Mouse (Mus musculus): ENCODE measurements at regions not wholly inside any gene's neighbourhood (a gene's known extent, or its start where the extent isn't known, plus 50 kb on each side); places are given as distances from the start of the nearest gene placed in this dataset.

GRCm38 (mm10) chr9:67629624-67630023 is 70.1 kb upstream of the Tln2 start:
- H3K4me1 ChIP-seq (ENCODE audit: control insufficient read depth, insufficient read depth, low read length) = no peaks in the 10 kb centered on the region
- H3K27ac ChIP-seq (ENCODE audit: control insufficient read depth, insufficient read depth, low read depth, low read length, poor library complexity) = no peak overlapping the region
- no peak overlapping the region for H3K4me3 ChIP-seq (replicated peaks; ENCODE audit: control insufficient read depth, low read depth, low read length)
- TF ChIP-seq POLR2A (IDR thresholded peaks at IDR 0.05; ENCODE audit: borderline replicate concordance, control insufficient read depth, low read depth, low read length) (no peak), CTCF (IDR thresholded peaks at IDR 0.05; ENCODE audit: control insufficient read depth, insufficient read depth, low read length) (no peak)
- WGBS = 27% methylated on average over 6 of the region's 6 CpGs

GRCm38 (mm10) chr9:67630173-67630572 is 70.7 kb upstream of the Tln2 start:
- WGBS = 53% methylated on average over 3 of the region's 3 CpGs
- Histone ChIP-seq H3K4me1 (ENCODE audit: control insufficient read depth, insufficient read depth, low read length) (no peaks in the 10 kb centered on the region), H3K27ac (ENCODE audit: control insufficient read depth, insufficient read depth, low read depth, low read length, poor library complexity) (no peak overlapping the region), H3K4me3 (replicated peaks; ENCODE audit: control insufficient read depth, low read depth, low read length) (no peak overlapping the region)
- no peak for TF ChIP-seq POLR2A (IDR thresholded peaks at IDR 0.05; ENCODE audit: borderline replicate concordance, control insufficient read depth, low read depth, low read length)
- no peak for TF ChIP-seq CTCF (IDR thresholded peaks at IDR 0.05; ENCODE audit: control insufficient read depth, insufficient read depth, low read length)

GRCm38 (mm10) chr9:67631741-67632243 is 72.3 kb upstream of the Tln2 start:
- no peak for TF ChIP-seq CTCF (IDR thresholded peaks at IDR 0.05; ENCODE audit: control insufficient read depth, insufficient read depth, low read length)
- TF ChIP-seq POLR2A (IDR thresholded peaks at IDR 0.05; ENCODE audit: borderline replicate concordance, control insufficient read depth, low read depth, low read length) = no peak
- no peak overlapping the region for H3K27ac ChIP-seq (ENCODE audit: control insufficient read depth, insufficient read depth, low read depth, low read length, poor library complexity)
- no peaks in the 10 kb centered on the region for H3K4me1 ChIP-seq (ENCODE audit: control insufficient read depth, insufficient read depth, low read length)
- H3K4me3 ChIP-seq (replicated peaks; ENCODE audit: control insufficient read depth, low read depth, low read length) = no peak overlapping the region
- WGBS = 12% methylated on average over 6 of the region's 6 CpGs

GRCm38 (mm10) chr9:67632521-67633025 is 73.1 kb upstream of the Tln2 start:
- Histone ChIP-seq H3K4me1 (ENCODE audit: control insufficient read depth, insufficient read depth, low read length) (no peaks in the 10 kb centered on the region), H3K27ac (ENCODE audit: control insufficient read depth, insufficient read depth, low read depth, low read length, poor library complexity) (no peak overlapping the region; the same call in 1 of the 2 replicates), H3K4me3 (replicated peaks; ENCODE audit: control insufficient read depth, low read depth, low read length) (no peak overlapping the region)
- TF ChIP-seq POLR2A (IDR thresholded peaks at IDR 0.05; ENCODE audit: borderline replicate concordance, control insufficient read depth, low read depth, low read length) = no peak
- TF ChIP-seq CTCF (IDR thresholded peaks at IDR 0.05; ENCODE audit: control insufficient read depth, insufficient read depth, low read length) = no peak
- WGBS = 2% methylated on average over 40 of the region's 40 CpGs

- TF ChIP-seq POLR2A (IDR thresholded peaks at IDR 0.05; ENCODE audit: borderline replicate concordance, control insufficient read depth, low read depth, low read length) (no peak), CTCF (IDR thresholded peaks at IDR 0.05; ENCODE audit: control insufficient read depth, insufficient read depth, low read length) (no peak)
- Histone ChIP-seq H3K27ac (ENCODE audit: control insufficient read depth, insufficient read depth, low read depth, low read length, poor library complexity) (no peak overlapping the region), H3K4me1 (ENCODE audit: control insufficient read depth, insufficient read depth, low read length) (no peaks in the 10 kb centered on the region), H3K4me3 (replicated peaks; ENCODE audit: control insufficient read depth, low read depth, low read length) (no peak overlapping the region)
- 1% methylated on average over 50 of the region's 50 CpGs for WGBS
These were observed 73.7 kb upstream of the Tln2 start for GRCm38 (mm10) chr9:67633026-67633741.

GRCm38 (mm10) chr9:67633761-67634441 is 74.4 kb upstream of the Tln2 start:
- no peak overlapping the region; the same call in 1 of the 2 replicates for H3K27ac ChIP-seq (ENCODE audit: control insufficient read depth, insufficient read depth, low read depth, low read length, poor library complexity)
- peak overlapping the region; percentile 42 for H3K4me3 ChIP-seq (replicated peaks; ENCODE audit: control insufficient read depth, low read depth, low read length)
- H3K4me1 ChIP-seq (ENCODE audit: control insufficient read depth, insufficient read depth, low read length) = no peaks in the 10 kb centered on the region
- WGBS = under 1% methylated on average over 61 of the region's 61 CpGs
- TF ChIP-seq POLR2A (IDR thresholded peaks at IDR 0.05; ENCODE audit: borderline replicate concordance, control insufficient read depth, low read depth, low read length) (no peak), CTCF (IDR thresholded peaks at IDR 0.05; ENCODE audit: control insufficient read depth, insufficient read depth, low read length) (no peak)

- TF ChIP-seq POLR2A (IDR thresholded peaks at IDR 0.05; ENCODE audit: borderline replicate concordance, control insufficient read depth, low read depth, low read length) (no peak), CTCF (IDR thresholded peaks at IDR 0.05; ENCODE audit: control insufficient read depth, insufficient read depth, low read length) (no peak)
- Histone ChIP-seq H3K4me3 (replicated peaks; ENCODE audit: control insufficient read depth, low read depth, low read length) (no peak overlapping the region), H3K4me1 (ENCODE audit: control insufficient read depth, insufficient read depth, low read length) (no peaks in the 10 kb centered on the region), H3K27ac (ENCODE audit: control insufficient read depth, insufficient read depth, low read depth, low read length, poor library complexity) (no peak overlapping the region)
- 85% methylated on average over 2 of the region's 2 CpGs for WGBS
These were observed 87.3 kb upstream of the Tln2 start for GRCm38 (mm10) chr9:67646820-67647219.

- no peak for TF ChIP-seq CTCF (IDR thresholded peaks at IDR 0.05; ENCODE audit: control insufficient read depth, insufficient read depth, low read length)
- TF ChIP-seq POLR2A (IDR thresholded peaks at IDR 0.05; ENCODE audit: borderline replicate concordance, control insufficient read depth, low read depth, low read length) = no peak
- H3K4me1 ChIP-seq (ENCODE audit: control insufficient read depth, insufficient read depth, low read length) = no peaks in the 10 kb centered on the region
- H3K4me3 ChIP-seq (replicated peaks; ENCODE audit: control insufficient read depth, low read depth, low read length) = no peak overlapping the region
- no peak overlapping the region for H3K27ac ChIP-seq (ENCODE audit: control insufficient read depth, insufficient read depth, low read depth, low read length, poor library complexity)
These were observed 94.5 kb upstream of the C2cd4b start for GRCm38 (mm10) chr9:67664773-67665172.

Data from bone marrow, adult 2 months (tissue).